In genomic region chr3:49805511-49805910, GRCm38 (mm10) we compare ENCODE assay signal across 14 mouse cellular contexts.
"Had no signal": no experiment of that assay in that cellular context is flagged by ENCODE, and none has a peak within 500 bp of the region (broad histone marks: within the 10 kb centered on the region; RNA-seq: fewer than 3 reads in every experiment).

No protein-coding gene starts in this region.

- H3K4me2 ChIP-seq: neural tube, embryonic 12.5 days; neural tube, embryonic 13.5 days; neural tube, embryonic 15.5 days; stomach, embryonic 15.5 days had no signal

- H3K36me3 ChIP-seq: neural tube, embryonic 12.5 days; neural tube, embryonic 13.5 days; neural tube, embryonic 15.5 days; stomach, embryonic 15.5 days had no signal

- H3K4me3 ChIP-seq: neural tube, embryonic 12.5 days; neural tube, embryonic 13.5 days; neural tube, embryonic 15.5 days; stomach, embryonic 15.5 days had no signal

- H3K9me3 ChIP-seq: neural tube, embryonic 12.5 days; neural tube, embryonic 13.5 days; neural tube, embryonic 15.5 days; stomach, embryonic 15.5 days had no signal

- H3K27ac ChIP-seq: neural tube, embryonic 12.5 days; neural tube, embryonic 13.5 days; neural tube, embryonic 15.5 days; stomach, embryonic 15.5 days; stomach, postnatal 0 days had no signal

- H3K9ac ChIP-seq: neural tube, embryonic 12.5 days; neural tube, embryonic 13.5 days; neural tube, embryonic 15.5 days; stomach, embryonic 15.5 days had no signal

- DNase-seq: right cerebral cortex, adult 18-20 months; right cerebral cortex, postnatal 14 days; right cerebral cortex, postnatal 4 days; spleen, adult 18-20 months; thymus, adult 2 months; thymus, postnatal 14 days; thymus, postnatal 25 days; thymus, postnatal 36 days; thymus, postnatal 4 days had no signal

- H3K27me3 ChIP-seq: neural tube, embryonic 12.5 days; neural tube, embryonic 13.5 days; neural tube, embryonic 15.5 days; stomach, embryonic 15.5 days had no signal

- H3K4me1 ChIP-seq: neural tube, embryonic 12.5 days; neural tube, embryonic 13.5 days; neural tube, embryonic 15.5 days had no signal
